Mouse (Mus musculus) erythroblast, embryonic 14.5 days (primary cell): ENCODE data around the gene Ly75.

ENCODE experiments used
- GATA1 ChIP-seq: IDR thresholded peaks from 2 replicates; pipeline ENCODE4 v1.6.1; 2012; ENCODE audit warnings: low read length, inconsistent platforms, mixed read lengths
- TAL1 ChIP-seq: IDR thresholded peaks from 3 replicates; pipeline ENCODE4 v1.6.1; 2012; ENCODE audit warnings: low read length, inconsistent platforms, mixed read lengths

GRCm38 (mm10) chr2:60393786-60394185, 10.7 kb upstream of the Ly75 start:
- TF ChIP-seq GATA1 (no peak), TAL1 (no peak)
